ENCODE assay signal across 18 mouse cellular contexts in genomic region chr2:77746417-77746816, GRCm38 (mm10).
"Had no signal": no experiment of that assay in that cellular context is flagged by ENCODE, and none has a peak within 500 bp of the region (broad histone marks: within the 10 kb centered on the region; RNA-seq: fewer than 3 reads in every experiment).

No protein-coding gene starts in this region.

- H3K9me3 ChIP-seq: midbrain, embryonic 10.5 days; midbrain, embryonic 12.5 days; neural tube, embryonic 13.5 days; neural tube, embryonic 15.5 days had no signal

- H3K27ac ChIP-seq: midbrain, embryonic 10.5 days; midbrain, embryonic 12.5 days; neural tube, embryonic 13.5 days; neural tube, embryonic 15.5 days had no signal

- H3K4me3 ChIP-seq: midbrain, embryonic 10.5 days; midbrain, embryonic 12.5 days; myocyte; neural tube, embryonic 13.5 days; neural tube, embryonic 15.5 days had no signal

- H3K27me3 ChIP-seq: midbrain, embryonic 12.5 days; neural tube, embryonic 13.5 days; neural tube, embryonic 15.5 days had no signal

- H3K4me1 ChIP-seq: midbrain, embryonic 10.5 days; midbrain, embryonic 12.5 days; neural tube, embryonic 13.5 days; neural tube, embryonic 15.5 days had no signal

- H3K9ac ChIP-seq: lung, embryonic 14.5 days; midbrain, embryonic 12.5 days; neural tube, embryonic 13.5 days; neural tube, embryonic 15.5 days had no signal

- H3K36me3 ChIP-seq: midbrain, embryonic 10.5 days; midbrain, embryonic 12.5 days; neural tube, embryonic 13.5 days; neural tube, embryonic 15.5 days had no signal

- H3K4me2 ChIP-seq: lung, embryonic 14.5 days; midbrain, embryonic 12.5 days; neural tube, embryonic 13.5 days; neural tube, embryonic 15.5 days had no signal

- DNase-seq: lung, adult 18-20 months; lung, embryonic 14.5 days; lung, postnatal 10 days; lung, postnatal 4 days; midbrain, embryonic 14.5 days; retina, postnatal 1 day; right cerebral cortex, postnatal 14 days; right cerebral cortex, postnatal 4 days; spleen, adult 18-20 months; thymus, adult 18-20 months; thymus, postnatal 14 days; thymus, postnatal 36 days had no signal

- ATAC-seq: midbrain, embryonic 16.5 days had no signal
